Mouse (Mus musculus) hindbrain, embryonic 13.5 days (tissue): ENCODE data around the gene Cmtm4. TPM values are rescaled to one million over a fixed set of nuclear protein-coding genes. Genes with fewer than 3 reads are reported as not detected.

ENCODE experiments used
- ATAC-seq: fragments of 200-750 bp; cut with Nextera tagmentation; 2 replicates; pipeline ENCODE4 v1.8.0; 2017; ENCODE audit warnings: moderate TSS enrichment; ENCODE audit not compliant: low FRiP score
- H3K27ac ChIP-seq: fragments of 300-500 bp; sonication (generic); 2 replicates; pipeline ENCODE4 v1.5.1; 2015; ENCODE audit warnings: inconsistent platforms, mild to moderate bottlenecking, moderate library complexity
- H3K27me3 ChIP-seq: fragments of 300-500 bp; sonication (generic); 2 replicates; pipeline ENCODE4 v1.6.1; 2015; ENCODE audit warnings: mild to moderate bottlenecking, inconsistent platforms
- H3K36me3 ChIP-seq: fragments of 300-500 bp; sonication (generic); 2 replicates; pipeline ENCODE4 v1.6.1; 2015; ENCODE audit warnings: mild to moderate bottlenecking, inconsistent platforms
- H3K4me1 ChIP-seq: fragments of 300-500 bp; sonication (generic); replicated peaks from 2 replicates; pipeline ENCODE4 v1.6.1; 2015; ENCODE audit warnings: inconsistent platforms
- H3K4me2 ChIP-seq: fragments of 300-500 bp; sonication (generic); 2 replicates; pipeline ENCODE4 v1.6.1; 2015; ENCODE audit warnings: inconsistent platforms, mild to moderate bottlenecking, moderate library complexity
- H3K4me3 ChIP-seq: fragments of 300-500 bp; sonication (generic); 2 replicates; pipeline ENCODE4 v1.5.1; 2015; ENCODE audit warnings: mild to moderate bottlenecking, inconsistent platforms
- H3K9ac ChIP-seq: fragments of 300-500 bp; sonication (generic); 2 replicates; pipeline ENCODE4 v1.6.1; 2015; ENCODE audit warnings: mild to moderate bottlenecking, inconsistent platforms
- H3K9me3 ChIP-seq: fragments of 300-500 bp; sonication (generic); 2 replicates; pipeline ENCODE4 v1.6.1; 2016; ENCODE audit warnings: inconsistent platforms
- WGBS: fragments of 180-500 bp; shearing (Covaris S2); methylation state at CpG from one replicate; pipeline ENCODE4 v1.1.7; 2015; 5-methylcytosine and 5-hydroxymethylcytosine counted together
- polyA plus RNA-seq: library from polyadenylated mRNA; unstranded; fragments of >200 nt; fragmentation: Nextera tagmentation; extraction: Ambion mirVana; gene quantifications from 2 replicates; pipeline ENCODE4 v1.2.1, GENCODE M21; 2015

Gene Cmtm4
- polyA plus RNA-seq, 1 experiment from 2014 or later, result 2.1 TPM

- Histone ChIP-seq H3K27me3 (no peaks in the 10 kb centered on the region), H3K27ac (no peak overlapping the region), H3K4me3 (no peak overlapping the region), H3K4me1 (no peaks in the 10 kb centered on the region), H3K9ac (no peak overlapping the region), H3K36me3 (no peaks in the 10 kb centered on the region), H3K9me3 (no peaks in the 10 kb centered on the region), H3K4me2 (no peak overlapping the region)
- 90% methylated on average over 7 of the region's 7 CpGs for WGBS
- no peak for ATAC-seq
Observed at GRCm38 (mm10) chr8:104408328-104409110, 12.9 kb upstream of the Cmtm4 start.

- no peak overlapping the region for H3K9ac ChIP-seq
- H3K4me1 ChIP-seq, result no peaks in the 10 kb centered on the region
- H3K4me3 ChIP-seq, result no peak overlapping the region
- H3K27ac ChIP-seq, result no peak overlapping the region
- WGBS, result 87% methylated on average over 6 of the region's 6 CpGs
- H3K4me2 ChIP-seq, result no peak overlapping the region
- no peaks in the 10 kb centered on the region for H3K27me3 ChIP-seq
- H3K36me3 ChIP-seq, result no peaks in the 10 kb centered on the region
- ATAC-seq, result no peak
- H3K9me3 ChIP-seq, result no peaks in the 10 kb centered on the region
Observed at GRCm38 (mm10) chr8:104406340-104407128, 10.9 kb upstream of the Cmtm4 start.

- Histone ChIP-seq H3K36me3 (no peaks in the 10 kb centered on the region), H3K4me1 (no peaks in the 10 kb centered on the region), H3K4me3 (no peak overlapping the region), H3K9ac (no peak overlapping the region), H3K27ac (no peak overlapping the region), H3K4me2 (no peak overlapping the region), H3K27me3 (no peaks in the 10 kb centered on the region), H3K9me3 (no peaks in the 10 kb centered on the region)
- 74% methylated on average over 15 of the region's 15 CpGs for WGBS
- ATAC-seq, result no peak
Observed at GRCm38 (mm10) chr8:104405430-104406187, 10.0 kb upstream of the Cmtm4 start.

- ATAC-seq, result no peak
- Histone ChIP-seq H3K27ac (no peak overlapping the region), H3K27me3 (no peaks in the 10 kb centered on the region), H3K9me3 (no peaks in the 10 kb centered on the region), H3K4me2 (no peak overlapping the region), H3K4me1 (no peaks in the 10 kb centered on the region), H3K4me3 (no peak overlapping the region), H3K36me3 (no peaks in the 10 kb centered on the region), H3K9ac (no peak overlapping the region)
- 77% methylated on average over 3 of the region's 3 CpGs for WGBS
Observed at GRCm38 (mm10) chr8:104403596-104403995, 8.0 kb upstream of the Cmtm4 start.

GRCm38 (mm10) chr8:104394801-104395702 lies 555 bp downstream of the Cmtm4 start:
- H3K27ac ChIP-seq, result peak overlapping the region; percentile 89
- peak; percentile 81 for ATAC-seq
- no peaks in the 10 kb centered on the region for H3K36me3 ChIP-seq
- no peaks in the 10 kb centered on the region for H3K27me3 ChIP-seq
- H3K4me2 ChIP-seq, result peak overlapping the region; percentile 90
- no peaks in the 10 kb centered on the region for H3K9me3 ChIP-seq
- WGBS, result under 1% methylated on average over 82 of the region's 82 CpGs
- H3K9ac ChIP-seq, result peak overlapping the region; percentile 94
- H3K4me1 ChIP-seq, result peaks cover 20% of the 10 kb centered on the region
- H3K4me3 ChIP-seq, result peak overlapping the region; percentile 85

GRCm38 (mm10) chr8:104393767-104394166 lies 1.8 kb downstream of the Cmtm4 start:
- no peaks in the 10 kb centered on the region for H3K36me3 ChIP-seq
- no peak overlapping the region for H3K27ac ChIP-seq
- peak overlapping the region; percentile 94; the same call in 1 of the 2 replicates for H3K9ac ChIP-seq
- H3K4me1 ChIP-seq, result peaks cover 20% of the 10 kb centered on the region
- peak overlapping the region; percentile 85; the same call in 1 of the 2 replicates for H3K4me3 ChIP-seq
- no peaks in the 10 kb centered on the region for H3K9me3 ChIP-seq
- no peak for ATAC-seq
- no peaks in the 10 kb centered on the region for H3K27me3 ChIP-seq
- 91% methylated on average over 6 of the region's 6 CpGs for WGBS
- H3K4me2 ChIP-seq, result peak overlapping the region; percentile 90

GRCm38 (mm10) chr8:104393139-104393538 lies 2.5 kb downstream of the Cmtm4 start:
- no peaks in the 10 kb centered on the region for H3K27me3 ChIP-seq
- no peak overlapping the region for H3K27ac ChIP-seq
- H3K36me3 ChIP-seq, result no peaks in the 10 kb centered on the region
- H3K9ac ChIP-seq, result 0 out of 2 replicates have a peak overlapping the region, but pooled peaks have one; percentile 4
- H3K4me1 ChIP-seq, result peaks cover 20% of the 10 kb centered on the region
- no peaks in the 10 kb centered on the region for H3K9me3 ChIP-seq
- WGBS, result 98% methylated on average over 7 of the region's 7 CpGs
- ATAC-seq, result no peak
- H3K4me2 ChIP-seq, result no peak overlapping the region
- no peak overlapping the region for H3K4me3 ChIP-seq

GRCm38 (mm10) chr8:104390245-104390644 lies 5.4 kb downstream of the Cmtm4 start:
- Histone ChIP-seq H3K36me3 (no peaks in the 10 kb centered on the region), H3K4me3 (no peak overlapping the region), H3K27ac (no peak overlapping the region), H3K4me2 (no peak overlapping the region), H3K9me3 (no peaks in the 10 kb centered on the region), H3K27me3 (no peaks in the 10 kb centered on the region), H3K9ac (no peak overlapping the region), H3K4me1 (peaks cover 37% of the 10 kb centered on the region)
- 89% methylated on average over 8 of the region's 8 CpGs for WGBS
- ATAC-seq, result no peak

GRCm38 (mm10) chr8:104387980-104388379 lies 7.6 kb downstream of the Cmtm4 start:
- Histone ChIP-seq H3K9me3 (no peaks in the 10 kb centered on the region), H3K4me3 (no peak overlapping the region), H3K4me2 (no peak overlapping the region), H3K27ac (no peak overlapping the region), H3K9ac (no peak overlapping the region), H3K27me3 (no peaks in the 10 kb centered on the region), H3K4me1 (peaks cover 20% of the 10 kb centered on the region), H3K36me3 (no peaks in the 10 kb centered on the region)
- ATAC-seq, result no peak
- 89% methylated on average over 2 of the region's 2 CpGs for WGBS

- H3K9ac ChIP-seq, result no peak overlapping the region
- no peak for ATAC-seq
- no peaks in the 10 kb centered on the region for H3K27me3 ChIP-seq
- no peak overlapping the region for H3K4me2 ChIP-seq
- no peaks in the 10 kb centered on the region for H3K9me3 ChIP-seq
- H3K27ac ChIP-seq, result no peak overlapping the region
- no peaks in the 10 kb centered on the region for H3K36me3 ChIP-seq
- 70% methylated on average over 7 of the region's 7 CpGs for WGBS
- H3K4me3 ChIP-seq, result no peak overlapping the region
- peaks cover 24% of the 10 kb centered on the region for H3K4me1 ChIP-seq
Observed at GRCm38 (mm10) chr8:104387501-104387900, 8.1 kb downstream of the Cmtm4 start.

GRCm38 (mm10) chr8:104386693-104387092 lies 8.9 kb downstream of the Cmtm4 start:
- H3K27me3 ChIP-seq, result no peaks in the 10 kb centered on the region
- no peaks in the 10 kb centered on the region for H3K36me3 ChIP-seq
- ATAC-seq, result no peak
- no peak overlapping the region for H3K27ac ChIP-seq
- no peaks in the 10 kb centered on the region for H3K9me3 ChIP-seq
- WGBS, result 16% methylated on average over 4 of the region's 4 CpGs
- no peak overlapping the region for H3K4me2 ChIP-seq
- H3K9ac ChIP-seq, result no peak overlapping the region
- H3K4me3 ChIP-seq, result no peak overlapping the region
- peaks cover 32% of the 10 kb centered on the region for H3K4me1 ChIP-seq
